Mouse (Mus musculus) effector memory CD4-positive, alpha-beta T cell, adult 5 months (primary cell): ENCODE measurements around the gene Tubb5. TPM values are rescaled to one million over a fixed set of nuclear protein-coding genes. Genes with fewer than 3 reads are reported as not detected.

Experiments used
- polyA plus RNA-seq: library from polyadenylated mRNA; unstranded; fragments of 100-300 nt; shearing (Covaris generic); gene quantifications from one replicate; pipeline ENCODE4 v1.2.1, GENCODE M21; 2017

Tubb5 gene
- 71.0 TPM for polyA plus RNA-seq

GRCm38 (mm10) chr17:35838122-35838544 lies at the start of gene Tubb5:
TSS of gene Tubb5 (minus strand) at chr17:35838306.

GRCm38 (mm10) chr17:35879245-35880057 lies 41.3 kb upstream of the Tubb5 start, which contains the start of gene Dhx16:
TSS of gene Dhx16 (plus strand) at chr17:35879819.

GRCm38 (mm10) chr17:35865481-35866280 lies 27.6 kb upstream of the Tubb5 start, which contains the start of gene Ppp1r18:
TSS of gene Ppp1r18 (plus strand) at chr17:35865593.

GRCm38 (mm10) chr17:35861198-35861857 lies 23.2 kb upstream of the Tubb5 start, which contains the start of gene Nrm:
TSS of gene Nrm (plus strand) at chr17:35861318.

GRCm38 (mm10) chr17:35841076-35841950 lies 3.2 kb upstream of the Tubb5 start, which contains the start of gene Mdc1:
TSS of gene Mdc1 (plus strand) at chr17:35841515.

GRCm38 (mm10) chr17:35822964-35823937 lies 14.9 kb downstream of the Tubb5 start, which contains the start of gene Flot1:
TSS of gene Flot1 (plus strand) at chr17:35823230.

GRCm38 (mm10) chr17:35821439-35822430 lies 16.4 kb downstream of the Tubb5 start, which contains the start of gene Ier3:
TSS of gene Ier3 (plus strand) at chr17:35821684.

Other genes starting within 250 kb of the Tubb5 start
- not detected for gene Sfta2, start 236.8 kb downstream of the Tubb5 start, polyA plus RNA-seq
- gene Gm9573, start 211.7 kb downstream of the Tubb5 start, polyA plus RNA-seq = not detected
- not detected for gene Mucl3, start 194.6 kb downstream of the Tubb5 start, polyA plus RNA-seq
- gene Vars2, start 170.7 kb downstream of the Tubb5 start, polyA plus RNA-seq = 17.0 TPM
- 14.7 TPM for gene Gtf2h4, start 164.6 kb downstream of the Tubb5 start, polyA plus RNA-seq
- gene Ddr1, start 133.7 kb downstream of the Tubb5 start, polyA plus RNA-seq = 11.5 TPM
- 29.2 TPM for gene Ier3, start 16.6 kb downstream of the Tubb5 start, polyA plus RNA-seq
- 52.6 TPM for gene Flot1, start 15.1 kb downstream of the Tubb5 start, polyA plus RNA-seq
- 9.5 TPM for gene Mdc1, start 3.2 kb upstream of the Tubb5 start, polyA plus RNA-seq
- 24.1 TPM for gene Nrm, start 23.0 kb upstream of the Tubb5 start, polyA plus RNA-seq
- 384 TPM for gene Ppp1r18, start 27.3 kb upstream of the Tubb5 start, polyA plus RNA-seq
- 54.0 TPM for gene Dhx16, start 41.5 kb upstream of the Tubb5 start, polyA plus RNA-seq
- 32.9 TPM for gene 2310061I04Rik, start 59.1 kb upstream of the Tubb5 start, polyA plus RNA-seq
- gene Atat1, start 71.8 kb upstream of the Tubb5 start, polyA plus RNA-seq = 13.2 TPM
- gene Mrps18b, start 78.1 kb upstream of the Tubb5 start, polyA plus RNA-seq = 93.2 TPM
- gene Ppp1r10, start 78.1 kb upstream of the Tubb5 start, polyA plus RNA-seq = 76.6 TPM
- 137 TPM for gene Abcf1, start 131.5 kb upstream of the Tubb5 start, polyA plus RNA-seq
- 74.2 TPM for gene Gnl1, start 141.5 kb upstream of the Tubb5 start, polyA plus RNA-seq
- gene Prr3, start 141.9 kb upstream of the Tubb5 start, polyA plus RNA-seq = 24.6 TPM
- 10.5 TPM for gene H2-T24, start 182.3 kb upstream of the Tubb5 start, polyA plus RNA-seq
- gene H2-T23, start 194.5 kb upstream of the Tubb5 start, polyA plus RNA-seq = 476 TPM
- gene H2-T22, start 204.4 kb upstream of the Tubb5 start, polyA plus RNA-seq = 161 TPM
- gene Gm6034, start 204.7 kb upstream of the Tubb5 start, polyA plus RNA-seq = 0.95 TPM
- not detected for gene Gm11127, start 220.1 kb upstream of the Tubb5 start, polyA plus RNA-seq